Mouse (Mus musculus) brain, adult 2 months (tissue): ENCODE data around the gene Slc35b1.
A peak's percentile ranks its signal among the peaks of the same experiment; 100 is the strongest.
"Not testable (repeated sequence)": the region's sequence is repeated elsewhere in the genome, so short reads cannot be mapped to it uniquely, and the experiment has no call there.

Experiments
- DNase-seq: peaks from one replicate; pipeline ENCODE4 v3.0.0; 2011; ENCODE audit warnings: low read depth, low spot score

The Slc35b1 gene

DNA sequence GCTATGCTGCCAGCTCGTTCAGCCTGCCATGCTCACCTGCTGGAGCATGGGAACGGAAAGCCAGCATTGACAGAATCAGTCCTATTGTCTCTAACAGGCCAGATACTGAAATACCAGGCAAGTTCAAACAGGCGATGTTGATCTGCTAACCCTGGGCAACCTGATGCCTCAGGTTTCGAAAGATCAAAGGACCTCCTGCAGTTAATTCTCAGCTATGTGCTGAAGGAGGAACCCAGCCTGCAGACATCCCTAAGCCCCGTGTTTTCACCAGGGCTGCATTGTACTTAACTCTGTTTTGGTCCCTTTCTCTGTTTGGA, 9.0 kb downstream of the Slc35b1 start:
- no peak for DNase-seq

DNA sequence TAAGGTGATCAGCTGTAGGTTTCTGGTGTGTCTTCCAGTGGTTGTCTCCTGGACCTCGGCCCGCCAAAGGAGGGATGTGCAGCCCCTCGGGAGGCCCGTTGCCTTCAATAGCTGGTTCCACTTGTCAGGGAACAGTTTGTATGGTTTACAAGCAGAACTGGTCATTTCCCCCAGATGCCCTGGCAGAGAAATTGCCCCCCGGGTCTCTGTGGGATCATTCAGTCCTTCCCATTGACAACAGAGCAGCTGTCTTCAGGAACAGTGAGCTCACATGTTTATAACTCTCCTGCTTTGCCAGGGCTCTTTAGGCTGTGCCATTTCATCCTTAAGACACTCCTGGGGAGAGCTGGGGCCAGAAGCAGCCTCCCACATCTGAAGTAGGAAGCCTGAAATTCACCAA, 9.6 kb downstream of the Slc35b1 start:
- peak; percentile 37 for DNase-seq

DNA sequence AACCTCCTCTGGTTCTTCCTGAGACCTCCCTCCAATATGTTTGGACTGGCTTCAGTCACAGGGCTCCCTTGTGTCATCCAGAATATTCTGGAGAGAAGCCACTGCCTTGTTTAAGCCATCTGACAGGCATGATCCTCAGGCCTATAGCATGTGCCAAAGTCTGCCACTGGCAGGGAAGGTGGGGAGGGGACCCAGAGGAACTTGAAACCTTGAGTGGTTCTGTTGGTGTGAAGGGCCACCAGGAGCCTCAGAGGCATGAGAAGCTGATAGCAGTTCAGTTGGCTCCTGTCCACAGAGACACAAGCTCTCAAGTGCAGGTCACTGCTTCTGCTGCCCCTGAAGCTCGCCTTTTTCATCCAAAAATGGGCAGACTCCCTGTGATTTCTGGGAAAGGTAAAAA, 12.1 kb downstream of the Slc35b1 start:
- DNase-seq, result peak; percentile 78

DNA sequence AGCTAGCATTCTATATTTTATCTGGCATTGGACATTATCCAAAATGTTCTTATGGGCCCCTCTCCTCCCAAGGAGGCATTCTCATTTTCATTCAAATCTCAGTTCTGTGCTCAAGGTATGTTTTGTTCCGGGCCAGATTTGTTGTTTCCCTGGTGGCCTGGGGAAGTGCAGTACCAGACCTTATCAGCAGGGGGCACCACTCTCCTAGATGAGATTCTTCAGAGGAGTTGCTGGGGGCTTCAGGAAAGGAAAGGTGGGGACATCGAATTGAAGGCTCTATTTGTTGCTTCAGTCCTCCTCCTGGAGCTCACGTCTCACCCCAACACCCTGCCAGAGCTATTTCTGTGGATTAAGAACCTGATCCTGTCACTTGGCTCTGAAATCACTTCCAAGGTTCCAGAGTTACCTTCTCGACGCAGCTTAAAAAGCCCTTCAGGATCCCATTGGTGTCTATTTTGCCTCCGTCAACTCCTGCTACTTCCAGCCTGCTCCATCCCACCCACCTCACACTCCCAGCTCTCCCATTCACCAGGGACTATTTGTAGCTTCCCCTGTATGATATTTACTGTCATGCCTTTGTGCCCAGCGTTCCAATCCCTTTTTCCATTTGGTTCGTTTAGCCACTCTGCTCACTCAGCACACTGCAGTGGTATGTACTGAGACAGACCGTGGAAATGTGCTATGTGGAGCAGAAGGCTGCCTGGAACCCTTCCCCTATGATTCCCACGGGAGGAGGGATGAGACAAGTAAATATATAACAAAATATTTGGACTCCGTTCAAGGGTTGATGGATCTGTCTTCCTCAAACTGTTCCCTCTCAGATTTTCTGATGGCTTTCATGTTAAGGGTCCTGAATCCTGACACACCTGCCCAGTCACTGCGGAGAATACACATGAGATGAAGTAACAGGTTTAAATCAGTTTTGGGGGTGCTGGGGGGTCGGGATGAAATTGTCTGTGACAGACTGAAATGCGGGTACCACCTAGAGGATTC, 13.6 kb downstream of the Slc35b1 start:
- peak; percentile 79 for DNase-seq

DNA sequence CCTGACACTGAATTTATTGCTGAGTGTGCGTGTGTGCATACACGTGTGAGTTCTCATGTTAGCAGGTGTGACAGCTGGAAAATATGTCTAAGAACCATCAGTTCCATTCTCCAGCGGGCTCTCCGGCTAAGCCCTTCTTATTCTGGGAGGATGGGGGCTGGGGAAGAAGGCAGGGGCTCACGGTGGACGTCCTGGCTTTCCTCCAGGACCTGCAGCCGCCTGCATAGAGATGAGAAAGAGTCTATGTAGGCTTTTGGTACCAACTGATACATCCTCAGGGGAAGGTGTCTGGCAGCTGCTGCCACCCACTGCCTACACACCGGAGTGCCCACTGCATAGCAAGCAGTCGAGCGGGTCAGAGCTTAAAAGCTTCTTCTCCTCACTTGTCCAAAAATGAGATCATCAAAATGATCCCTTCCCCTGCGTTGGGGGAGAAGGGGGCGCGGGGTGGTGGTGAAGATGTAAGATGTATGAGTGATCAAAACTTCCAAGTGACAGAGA, 15.1 kb downstream of the Slc35b1 start:
- peak; percentile 45 for DNase-seq

DNA sequence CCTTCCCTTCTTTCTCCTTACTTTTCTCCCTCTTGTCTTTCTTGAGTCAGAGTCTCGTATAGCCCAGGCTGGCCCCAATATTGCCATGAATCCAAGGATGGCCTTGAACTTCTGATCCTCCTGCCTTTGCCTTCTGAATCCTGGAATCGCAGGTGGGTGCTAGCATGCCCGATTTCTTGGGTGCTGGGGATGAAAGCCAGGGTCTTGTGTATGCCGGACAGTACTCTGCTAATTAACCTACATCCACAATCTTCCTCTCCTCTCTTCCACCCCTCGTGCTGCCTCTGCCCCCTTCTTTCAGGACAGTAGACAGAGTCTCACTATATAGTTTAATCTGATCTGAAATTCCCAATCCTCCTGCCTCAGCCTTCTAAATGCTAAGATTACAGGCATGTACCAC, 17.1 kb downstream of the Slc35b1 start:
- DNase-seq, result no peak

DNA sequence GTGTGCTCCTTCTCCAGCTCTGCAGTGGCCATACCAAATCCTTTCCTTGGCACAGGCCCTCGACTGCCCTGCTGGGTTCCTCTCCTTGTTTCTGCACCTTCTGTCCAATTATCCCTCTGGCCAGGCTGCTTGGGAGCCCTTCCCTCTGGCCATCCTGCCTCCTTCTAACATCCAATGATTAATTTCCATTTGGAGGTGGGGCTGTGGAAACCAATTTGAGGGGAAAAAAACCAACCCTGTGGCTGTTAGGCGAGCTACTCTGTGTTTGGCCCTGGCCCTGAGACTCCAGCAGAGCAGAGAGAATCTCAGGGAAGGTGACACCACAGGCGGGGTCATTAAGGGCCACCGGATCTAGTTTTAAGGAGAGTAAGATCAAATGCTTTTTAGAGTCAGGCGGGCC, 17.7 kb downstream of the Slc35b1 start:
- DNase-seq, result peak; percentile 95

DNA sequence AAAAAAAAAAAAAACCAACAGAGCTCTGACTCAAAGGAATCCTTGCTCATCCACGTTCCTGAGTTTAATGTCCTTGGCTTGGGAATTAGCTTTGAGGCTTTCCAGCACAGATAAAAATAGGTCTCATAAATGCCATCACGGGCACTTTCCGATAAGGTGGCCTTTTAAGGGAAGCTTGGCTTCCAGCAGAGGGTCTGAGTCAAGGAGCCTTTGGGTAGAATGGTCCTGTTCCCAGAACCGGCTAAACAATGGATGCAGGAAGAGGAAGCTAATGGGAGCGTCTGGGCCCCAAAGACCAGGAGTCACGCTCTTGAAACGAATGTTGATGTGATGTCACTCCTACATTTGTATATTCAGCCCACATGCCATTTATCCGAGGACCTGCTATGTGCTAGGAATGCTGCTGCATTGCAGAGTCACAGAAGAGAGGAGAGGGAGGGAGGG, 18.2 kb downstream of the Slc35b1 start:
- peak; percentile 74 for DNase-seq

DNA sequence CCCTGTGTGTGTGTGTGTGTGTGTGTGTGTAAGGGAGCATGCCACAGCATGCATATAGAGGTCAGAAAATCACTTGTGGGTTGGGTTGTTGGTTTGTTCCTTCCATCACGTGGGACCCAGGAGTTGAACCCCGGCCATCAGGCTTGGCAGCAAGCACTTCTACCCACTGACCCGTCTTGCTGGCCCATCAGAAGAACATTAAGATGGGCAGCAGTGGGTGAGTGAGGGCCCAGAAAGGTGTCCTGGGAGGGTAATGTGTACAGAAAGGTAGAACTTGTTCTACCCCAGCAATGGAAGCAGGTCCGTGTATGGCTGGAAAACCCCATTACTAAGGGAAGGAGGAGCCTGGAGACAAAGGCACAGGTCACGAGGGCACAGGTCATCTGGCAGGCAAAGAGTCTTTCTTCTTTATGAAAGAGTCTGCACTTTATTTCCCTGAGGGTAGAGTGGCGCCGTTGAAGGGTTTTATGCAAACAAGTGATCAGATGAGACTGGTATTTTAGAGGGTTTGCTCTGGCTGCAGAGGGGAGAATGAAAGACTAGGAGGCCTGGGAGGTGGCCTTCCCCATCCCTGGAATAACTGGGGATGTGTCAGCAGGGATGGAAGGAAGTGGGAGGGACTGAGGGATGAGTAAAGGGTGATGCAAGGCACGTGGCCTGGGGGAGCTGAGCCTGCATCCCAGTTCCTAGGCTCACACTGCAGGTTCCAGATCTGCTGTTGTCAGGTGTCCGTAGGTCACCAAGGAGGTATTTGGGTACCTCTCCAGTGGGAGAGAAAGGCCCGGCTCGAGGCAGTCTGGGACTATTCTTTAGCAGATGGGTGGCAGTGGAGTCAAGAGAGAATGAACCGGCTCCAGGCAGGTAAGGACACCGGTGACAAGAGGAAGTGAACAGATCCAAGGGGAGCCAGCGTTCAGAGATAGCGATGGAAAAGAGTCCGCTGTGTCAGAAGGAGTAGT, 19.2 kb downstream of the Slc35b1 start:
- no peak for DNase-seq

DNA sequence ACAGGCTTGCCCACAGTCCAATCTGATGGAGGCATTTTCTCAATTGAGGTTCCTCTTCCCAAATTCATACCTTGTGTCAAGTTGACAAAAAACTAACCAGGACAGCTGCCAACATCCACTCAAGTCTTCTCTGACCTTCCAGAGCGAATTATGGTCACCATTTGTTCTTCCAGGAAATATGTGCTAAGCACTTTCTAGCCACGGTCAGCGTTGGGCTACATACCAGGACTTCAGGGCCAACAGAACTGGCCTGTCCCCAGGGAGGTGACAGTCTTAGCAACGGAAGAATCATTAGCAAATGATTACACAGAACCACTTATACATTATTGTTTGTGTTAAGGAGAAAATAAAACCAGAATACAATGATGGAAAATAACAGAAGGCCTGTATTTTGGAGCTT, 21.3 kb downstream of the Slc35b1 start:
- DNase-seq, result no peak

DNA sequence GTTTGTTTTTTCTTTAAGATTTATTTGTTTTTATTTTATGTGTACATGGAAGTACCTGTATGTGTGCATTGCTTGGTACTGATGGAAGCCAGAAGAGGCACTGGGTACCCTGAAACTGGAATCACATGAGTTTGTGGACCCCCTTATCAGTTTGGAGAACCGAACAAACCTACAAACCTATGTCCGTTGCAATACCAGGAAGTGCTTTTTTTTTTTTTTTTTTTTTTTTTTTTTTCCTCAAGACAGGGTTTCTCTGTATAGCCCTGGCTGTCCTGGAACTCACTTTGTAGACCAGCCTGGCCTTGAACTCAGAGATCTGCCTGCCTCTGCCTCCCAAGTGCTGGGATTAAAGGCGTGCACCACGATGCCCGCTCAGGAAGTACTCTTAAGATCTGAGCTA, 21.9 kb downstream of the Slc35b1 start:
- DNase-seq, result not testable (repeated sequence)

DNA sequence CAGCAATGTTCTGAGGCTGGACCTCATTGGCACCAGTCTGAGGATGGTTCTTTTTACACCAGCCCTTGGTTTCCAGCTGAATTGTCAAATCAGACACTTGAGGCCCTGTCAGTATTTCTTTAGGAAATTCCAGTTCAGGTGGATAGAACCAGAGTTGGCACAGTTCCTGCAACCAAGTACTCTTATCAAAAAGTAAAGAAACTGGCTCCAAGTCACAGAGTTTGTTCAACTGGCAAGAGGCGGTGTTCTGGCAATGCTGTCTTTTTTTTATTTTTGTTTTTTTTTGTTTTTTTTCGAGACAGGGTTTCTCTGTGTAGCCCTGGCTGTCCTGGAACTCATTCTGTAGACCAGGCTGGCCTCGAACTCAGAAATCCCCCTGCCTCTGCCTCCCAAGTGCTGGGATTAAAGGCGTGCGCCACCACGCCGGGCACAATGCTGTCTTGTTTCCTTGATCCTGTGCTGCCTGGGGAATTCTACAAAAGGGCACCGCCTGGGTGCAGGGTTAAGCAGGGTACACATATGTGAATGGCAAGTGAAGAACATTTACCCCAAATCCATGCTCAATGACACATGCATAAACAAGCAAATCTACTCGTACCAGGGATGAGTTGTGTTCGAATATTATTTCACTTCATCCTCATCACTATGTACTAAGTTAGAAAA, 25.1 kb downstream of the Slc35b1 start:
- DNase-seq, result no peak

DNA sequence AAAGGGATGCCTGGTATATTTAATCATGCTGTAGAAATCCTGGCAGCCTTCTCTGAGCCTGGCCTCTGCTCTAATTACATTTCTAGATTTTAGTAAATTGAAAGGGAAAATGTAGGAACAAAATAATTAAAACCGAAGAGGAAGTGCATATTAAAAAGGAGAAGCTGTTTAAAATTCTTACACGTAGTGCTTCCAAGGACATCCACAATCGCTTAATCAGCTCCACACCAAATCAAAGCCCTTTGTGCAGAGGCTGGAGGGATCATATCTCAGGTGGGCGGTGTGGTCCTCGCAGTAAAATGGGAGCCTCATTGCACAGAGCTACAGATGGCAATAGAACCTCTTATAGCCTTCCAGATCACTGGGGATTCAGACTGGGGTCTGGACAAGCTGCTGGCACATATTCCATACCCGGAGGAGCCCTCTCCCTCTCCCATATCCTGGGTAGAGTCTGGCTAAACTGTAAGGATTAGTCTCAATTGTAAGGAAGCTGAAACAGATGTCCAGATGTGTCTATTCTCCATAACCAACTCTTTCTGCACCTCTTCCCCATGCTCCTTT, 27.0 kb downstream of the Slc35b1 start:
- DNase-seq, result no peak

DNA sequence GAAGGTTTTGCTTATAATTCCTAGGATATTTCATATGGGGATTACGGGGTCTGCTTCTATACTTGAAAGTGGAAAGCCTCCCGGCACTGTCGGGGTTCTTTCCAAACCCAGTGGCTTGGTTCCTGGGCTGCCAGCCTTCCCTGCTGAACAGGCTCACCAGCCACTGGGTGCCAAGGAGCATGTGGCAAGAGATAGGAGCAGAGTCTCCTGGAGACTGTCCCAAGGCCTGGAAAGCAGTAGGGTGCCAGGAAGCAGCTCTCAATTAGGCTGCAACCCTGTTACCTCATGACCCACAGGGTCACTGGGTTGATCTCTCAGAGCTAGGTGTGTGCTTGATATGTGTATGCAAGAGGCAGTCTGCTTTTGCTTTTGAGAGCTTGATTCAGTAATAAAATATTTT, 28.1 kb downstream of the Slc35b1 start:
- no peak for DNase-seq

DNA sequence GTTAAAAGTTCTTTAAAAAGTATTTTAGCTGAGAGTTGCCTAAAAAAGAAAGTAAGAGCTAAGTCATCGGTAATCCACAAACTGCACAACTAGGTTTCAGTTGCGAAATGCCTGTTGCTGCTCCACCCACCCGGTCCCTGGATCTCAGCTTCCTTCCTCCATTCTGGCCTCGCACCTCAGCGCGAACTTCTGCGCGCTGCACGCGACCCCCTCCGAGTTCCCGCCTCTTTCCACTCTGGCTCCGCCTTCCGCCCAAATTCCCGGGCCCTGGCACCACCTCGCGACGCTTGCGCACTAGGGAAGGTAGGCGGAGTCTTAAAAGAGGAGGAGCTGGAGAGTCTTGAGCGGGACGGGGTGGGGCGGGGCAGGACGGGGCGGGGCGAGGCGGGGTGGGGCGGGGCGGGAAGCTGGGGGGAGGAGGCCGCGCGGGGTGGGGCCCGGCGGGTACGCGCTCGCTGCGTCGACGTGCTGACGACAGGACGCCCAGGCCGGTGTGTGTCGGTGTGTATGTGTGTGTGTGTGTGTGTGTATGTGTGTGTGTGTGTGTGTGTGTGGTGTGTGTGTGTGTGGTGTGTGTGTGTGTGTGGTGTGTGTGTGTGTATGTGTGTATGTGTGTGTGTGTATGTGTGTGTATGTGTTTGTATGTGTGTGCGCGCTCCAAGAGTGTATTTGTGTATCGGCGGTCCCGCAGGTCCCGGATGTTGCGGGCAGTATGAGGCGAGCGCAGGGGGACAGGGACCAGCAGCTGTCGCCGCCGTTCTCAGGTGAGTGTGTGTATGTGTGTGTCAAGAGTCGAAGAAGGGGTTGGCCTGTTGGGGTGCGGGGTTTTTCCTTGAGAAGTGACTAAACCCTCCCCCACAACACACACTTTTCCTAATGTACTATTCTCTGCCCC, 29.4 kb downstream of the Slc35b1 start, which contains the start of gene Spop:
Spop (plus strand) TSS at position 440 of the 895 bp plus-strand sequence.
- DNase-seq, result peak; percentile 95

DNA sequence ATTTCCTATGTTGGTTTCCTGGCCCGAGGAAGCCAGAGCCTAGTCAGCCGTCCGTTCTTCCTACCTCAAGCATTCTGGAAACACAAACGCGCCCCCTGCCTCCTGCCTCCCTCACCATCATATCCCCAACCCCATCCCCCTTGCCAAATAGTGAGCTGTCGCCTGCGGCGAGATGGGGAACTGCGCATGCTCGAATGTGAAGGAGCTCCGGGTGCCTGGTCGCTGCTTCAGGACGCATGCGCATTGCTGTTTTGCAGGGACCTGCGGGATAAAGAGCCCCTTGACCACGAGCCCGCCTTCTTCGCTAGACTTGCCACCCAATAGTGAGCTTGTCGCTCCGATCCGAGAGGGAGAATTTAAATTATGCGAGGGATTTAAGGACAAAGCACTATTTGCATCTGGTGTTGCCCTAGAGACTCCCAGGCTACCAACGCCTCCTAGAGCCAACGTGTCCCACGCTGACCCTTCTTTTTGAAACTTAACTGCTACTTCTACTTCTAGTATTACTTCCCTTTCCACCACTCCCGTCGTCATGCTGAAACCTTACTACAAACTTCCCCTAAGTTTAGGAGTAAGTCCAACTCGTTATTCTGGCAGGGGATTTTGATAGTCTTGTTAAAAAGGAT, 30.2 kb downstream of the Slc35b1 start:
- DNase-seq, result peak; percentile 98

DNA sequence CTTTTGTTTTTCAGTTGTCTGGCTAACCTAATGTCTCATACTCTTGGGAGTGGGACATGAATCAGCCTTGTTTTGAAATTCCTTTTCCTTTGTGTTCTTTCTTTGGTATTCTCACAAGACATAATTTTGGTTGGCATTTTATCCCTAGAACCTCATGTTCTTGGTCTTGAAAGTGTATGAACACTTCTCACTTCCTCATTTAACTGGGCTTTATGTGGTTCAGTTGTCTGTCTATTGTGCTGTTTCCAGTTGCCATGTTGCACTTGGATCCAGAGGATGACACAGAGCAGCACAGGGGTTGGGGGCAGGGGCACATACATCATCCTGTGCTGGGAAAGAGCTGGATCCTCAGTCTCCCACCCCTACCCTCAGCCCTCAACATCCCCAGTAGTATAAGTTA, 31.4 kb downstream of the Slc35b1 start:
- DNase-seq, result no peak

DNA sequence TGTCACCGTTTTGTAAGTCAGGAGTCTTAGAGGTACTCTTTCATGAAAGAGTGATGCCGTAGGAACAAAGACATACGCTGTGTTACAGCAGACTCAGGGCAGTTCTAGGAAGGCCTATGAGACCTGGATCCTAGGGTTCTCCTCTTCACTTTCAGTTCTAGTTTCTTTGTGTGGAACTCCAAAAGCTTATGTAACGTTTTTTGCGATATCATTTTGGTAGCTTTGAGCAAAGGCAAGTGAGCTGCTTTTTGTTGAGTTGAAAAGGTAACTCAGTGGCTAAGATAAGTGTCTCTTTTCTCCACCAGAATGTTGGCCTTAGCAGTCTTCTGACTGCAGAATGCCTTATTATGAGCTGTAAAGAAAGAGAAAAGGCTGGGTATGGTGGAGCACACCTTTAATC, 32.8 kb downstream of the Slc35b1 start:
- no peak for DNase-seq

DNA sequence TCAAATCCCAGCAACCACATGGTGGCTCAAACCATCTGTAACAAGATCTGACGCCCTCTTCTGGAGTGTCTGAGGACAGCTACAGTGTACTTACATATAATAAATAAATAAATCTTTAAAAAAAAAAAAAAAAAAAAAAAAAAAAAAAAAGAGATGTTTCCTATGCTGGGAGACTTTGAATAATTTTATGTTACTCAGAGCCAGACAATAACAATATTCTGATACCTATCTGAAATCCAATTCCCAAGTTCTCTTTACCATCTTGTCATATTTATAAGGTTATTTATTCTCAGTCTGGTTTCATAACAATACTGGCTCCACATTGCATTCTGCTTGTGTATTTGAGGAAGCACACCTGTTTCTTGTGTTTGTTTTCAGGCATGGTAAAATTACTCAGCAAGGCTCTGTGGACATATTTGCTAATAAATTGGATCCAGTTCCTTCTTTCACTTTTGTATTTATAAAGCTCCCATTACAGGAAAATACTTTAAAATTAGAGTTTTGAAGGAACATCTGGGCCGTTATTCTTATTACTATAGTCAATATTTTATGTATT, 36.5 kb downstream of the Slc35b1 start:
- DNase-seq, result no peak
